Mouse (Mus musculus) kidney, postnatal 4 days (tissue): ENCODE results near the gene Tpst1.

ENCODE experiments used
- DNase-seq, 2 experiments: peaks; one replicate each; pipeline ENCODE4 v3.0.0; 2021; ENCODE audit warnings: mixed read lengths in 2 of 2

Gene Tpst1

DNA sequence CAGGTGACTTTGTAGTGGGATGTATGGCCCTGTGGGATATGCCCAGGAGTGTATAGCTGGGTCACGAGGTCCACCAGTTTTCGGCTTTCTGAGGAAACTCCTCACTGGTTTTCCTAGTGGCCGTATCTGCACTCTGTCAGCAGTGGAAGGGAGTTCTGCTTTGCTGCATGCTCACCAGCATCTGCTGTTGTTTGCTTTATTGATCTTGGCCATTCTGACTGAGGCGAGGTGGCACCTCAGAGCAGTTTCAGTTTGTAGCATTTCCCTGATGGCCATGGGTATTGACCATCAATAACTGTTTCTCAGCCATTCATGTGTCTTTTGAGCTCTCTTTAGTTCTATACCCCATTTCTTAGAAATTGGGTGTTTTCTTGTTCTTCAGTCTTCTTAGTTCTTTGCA, 17.4 kb upstream of the Tpst1 start:
- no peak for DNase-seq

DNA sequence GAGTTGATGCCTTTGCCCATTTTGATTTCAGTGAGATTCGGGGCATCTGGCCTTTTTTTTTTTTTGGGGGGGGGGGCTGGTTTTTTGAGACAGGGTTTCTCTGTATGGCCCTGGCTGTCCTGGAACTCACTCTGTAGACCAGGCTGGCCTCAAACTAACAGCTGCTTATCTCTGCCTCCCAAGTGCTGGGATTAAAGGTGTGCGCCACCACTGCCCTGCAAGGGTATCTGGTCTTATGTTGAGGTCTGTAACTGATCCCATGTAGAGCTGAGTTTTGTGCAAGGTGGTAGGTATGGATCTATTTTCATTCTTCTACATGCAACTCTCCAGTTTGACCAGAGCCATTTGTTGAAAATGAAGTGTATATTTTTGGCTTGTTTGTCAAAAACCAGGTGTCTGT, 16.8 kb upstream of the Tpst1 start:
- DNase-seq = no peak

DNA sequence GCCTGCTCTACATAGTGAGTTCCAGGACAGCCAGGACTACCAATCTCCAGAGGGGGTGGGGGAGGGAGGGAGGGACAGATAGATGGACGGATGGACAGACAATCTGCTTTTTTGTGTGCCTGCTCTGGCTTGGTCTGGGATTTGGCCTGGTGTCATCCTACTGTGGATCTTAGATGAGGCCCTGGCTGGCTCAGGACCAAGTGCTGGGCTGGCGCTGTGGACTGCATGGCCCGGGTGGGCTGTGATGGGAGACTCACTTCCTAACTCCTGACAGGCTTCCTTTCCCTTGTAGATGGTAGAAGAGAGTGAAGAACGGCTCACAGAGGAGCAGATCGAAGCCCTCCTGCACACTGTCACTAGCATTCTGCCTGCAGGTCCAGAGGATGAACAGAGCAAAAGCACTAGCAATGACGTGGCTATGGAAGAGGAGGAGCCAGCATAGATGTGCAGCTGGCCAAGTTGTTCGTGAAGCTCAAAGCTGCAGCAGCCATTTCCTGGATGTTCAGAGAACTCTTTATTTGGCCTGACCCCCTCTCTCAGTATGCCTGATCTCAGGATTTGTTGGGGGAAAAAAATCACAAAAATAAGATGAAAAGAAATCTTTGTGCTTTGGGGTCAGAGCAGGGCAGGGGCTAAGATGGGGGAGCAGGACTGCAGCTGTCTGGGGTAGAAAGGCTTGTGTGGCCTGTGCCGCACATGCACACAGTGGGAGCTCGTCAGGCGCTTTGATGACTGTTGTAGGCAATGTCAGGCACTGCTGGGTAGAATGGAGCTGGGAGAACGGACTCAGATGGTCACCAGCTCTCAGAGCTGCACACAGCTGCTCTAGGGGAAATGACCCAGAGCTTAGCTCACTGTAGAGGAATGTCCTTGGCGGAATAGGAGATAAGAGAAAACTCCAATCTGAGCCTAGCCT, 13.5 kb upstream of the Tpst1 start:
- peak; percentile 24 to 46 for DNase-seq

DNA sequence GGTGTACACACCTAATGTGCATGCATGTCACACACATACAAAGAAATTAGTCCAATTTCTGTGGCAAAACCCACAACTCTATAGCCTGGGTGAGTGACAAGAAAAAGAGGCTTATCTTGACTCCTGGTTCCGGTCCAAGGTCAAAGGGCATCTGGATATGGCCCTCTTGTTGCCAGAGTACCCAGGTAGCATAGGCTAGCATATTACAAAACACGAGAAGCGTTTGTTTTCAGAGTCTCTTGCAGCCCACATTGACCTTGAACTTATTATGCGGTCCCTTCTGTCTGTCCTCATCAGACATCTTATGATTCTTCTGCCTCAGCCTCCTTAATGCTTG, 12.8 kb upstream of the Tpst1 start:
- DNase-seq = no peak

DNA sequence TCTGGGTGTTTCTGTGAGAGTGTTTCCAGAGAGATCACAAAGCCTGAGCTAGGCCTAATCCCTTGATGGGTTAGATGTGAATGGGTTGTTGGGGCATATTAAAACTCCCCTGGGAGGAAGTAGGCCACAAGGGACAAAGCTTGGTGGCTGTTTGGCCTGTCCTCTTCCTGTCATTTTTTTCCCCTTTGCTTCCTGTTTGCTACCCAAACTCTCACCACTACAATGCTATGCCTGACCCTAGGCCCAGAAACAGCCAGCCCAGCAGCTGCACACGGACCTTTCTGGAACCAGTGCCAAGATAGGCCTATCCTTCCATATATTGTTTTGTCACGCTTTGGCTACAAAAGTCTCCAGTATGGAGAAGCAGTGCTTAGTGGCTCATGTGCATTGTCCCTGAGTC, 11.0 kb upstream of the Tpst1 start:
- DNase-seq = peak; percentile 36 to 51

DNA sequence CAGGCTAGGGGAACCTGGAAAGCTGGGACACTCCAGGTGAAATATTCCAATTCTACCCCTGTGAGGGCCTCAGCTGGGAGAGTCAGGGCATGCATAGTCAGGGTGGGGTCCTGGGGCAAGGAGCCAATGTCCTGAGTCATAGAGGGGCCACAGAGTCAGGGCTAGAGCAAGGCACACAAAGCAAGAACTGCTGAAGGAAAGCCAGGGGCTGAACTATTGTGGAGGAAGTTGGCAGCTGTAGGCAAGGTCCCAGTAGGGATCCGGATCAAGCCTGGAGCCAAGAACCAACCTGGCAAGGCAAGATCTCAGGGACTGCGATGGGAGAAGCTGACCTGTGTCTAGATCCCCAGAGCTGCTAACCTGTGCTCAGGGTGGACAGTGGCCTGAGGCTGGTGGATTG, 9.4 kb upstream of the Tpst1 start:
- no peak for DNase-seq

DNA sequence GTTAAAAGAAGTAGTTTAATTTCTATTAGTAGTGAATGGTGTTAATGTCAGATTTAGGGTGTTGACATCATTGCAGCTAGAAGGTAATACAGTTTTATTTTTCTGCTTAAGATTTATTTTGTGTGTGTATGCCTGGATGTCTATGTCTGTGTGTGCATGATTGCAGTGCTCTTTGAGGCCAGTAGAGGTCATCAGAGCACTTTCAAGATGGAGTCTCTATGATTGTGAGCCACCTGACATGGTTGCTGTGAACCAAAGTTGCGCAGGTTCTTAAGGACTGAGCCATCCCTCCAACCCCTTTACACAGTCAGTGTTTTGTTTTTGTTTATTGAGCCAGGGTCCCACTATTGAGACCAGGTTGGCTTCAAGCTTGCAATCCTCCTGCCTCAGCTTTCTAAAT, 7.5 kb upstream of the Tpst1 start:
- no peak for DNase-seq

DNA sequence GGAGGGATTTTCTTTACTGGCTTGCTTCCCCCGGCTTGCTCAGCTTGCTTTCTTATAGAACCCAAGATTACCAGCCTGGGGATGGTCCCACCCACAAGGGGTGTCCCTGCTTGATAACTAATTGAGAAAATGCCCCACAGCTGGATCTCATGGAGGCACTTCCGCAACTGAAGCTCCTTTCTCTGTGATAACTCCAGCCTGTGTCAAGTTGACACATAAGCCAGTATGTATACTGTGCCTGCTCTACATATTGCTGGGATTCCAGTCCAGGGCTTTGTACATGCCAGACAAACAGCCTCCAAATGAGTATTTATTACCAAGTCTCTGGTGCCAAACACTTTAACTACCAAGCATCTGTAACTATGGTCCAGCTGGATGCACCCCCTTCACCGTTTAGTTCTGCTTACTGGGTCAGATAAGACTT, 5.3 kb upstream of the Tpst1 start:
- peak; percentile 35 to 52 for DNase-seq

DNA sequence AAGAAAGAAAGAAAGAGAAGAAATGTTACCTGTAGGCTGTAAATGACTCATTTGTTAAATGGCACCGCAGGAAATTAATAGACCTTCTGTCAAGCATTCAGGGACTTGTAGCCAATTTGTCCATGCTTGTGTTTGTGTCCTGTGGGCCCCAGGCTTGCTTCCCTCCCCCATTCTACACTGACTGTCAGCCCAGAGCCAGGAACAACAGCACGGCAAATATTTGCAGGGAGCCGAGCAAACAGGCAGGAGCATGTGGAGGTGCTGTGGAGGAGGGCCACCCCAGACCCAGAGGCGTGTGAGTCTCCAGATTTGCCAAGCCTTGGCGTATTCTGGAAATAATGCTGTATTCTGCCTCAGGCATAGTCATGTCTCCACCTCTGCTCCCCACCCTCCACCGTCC, 1.4 kb downstream of the Tpst1 start:
- no peak for DNase-seq

DNA sequence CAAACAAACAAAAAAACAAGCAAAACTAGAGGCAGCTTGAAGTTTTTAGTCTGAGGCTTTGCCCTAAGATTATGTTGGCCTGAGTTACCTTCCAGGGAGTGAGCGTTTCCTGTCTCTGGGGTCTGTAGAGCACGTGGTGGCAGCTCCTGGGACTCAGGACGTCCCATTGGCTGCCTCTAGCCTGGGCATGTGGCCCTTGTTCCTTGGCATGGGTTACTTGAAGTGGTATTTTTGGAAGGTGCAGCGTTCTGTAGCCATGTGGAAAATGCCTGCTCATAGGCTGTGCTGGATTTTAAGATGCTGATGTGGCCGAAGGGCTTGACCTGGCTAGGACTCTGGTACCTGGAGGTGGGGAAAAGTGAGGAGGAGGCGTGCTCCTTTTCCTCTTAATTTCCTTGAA, 3.3 kb downstream of the Tpst1 start:
- DNase-seq = no peak

DNA sequence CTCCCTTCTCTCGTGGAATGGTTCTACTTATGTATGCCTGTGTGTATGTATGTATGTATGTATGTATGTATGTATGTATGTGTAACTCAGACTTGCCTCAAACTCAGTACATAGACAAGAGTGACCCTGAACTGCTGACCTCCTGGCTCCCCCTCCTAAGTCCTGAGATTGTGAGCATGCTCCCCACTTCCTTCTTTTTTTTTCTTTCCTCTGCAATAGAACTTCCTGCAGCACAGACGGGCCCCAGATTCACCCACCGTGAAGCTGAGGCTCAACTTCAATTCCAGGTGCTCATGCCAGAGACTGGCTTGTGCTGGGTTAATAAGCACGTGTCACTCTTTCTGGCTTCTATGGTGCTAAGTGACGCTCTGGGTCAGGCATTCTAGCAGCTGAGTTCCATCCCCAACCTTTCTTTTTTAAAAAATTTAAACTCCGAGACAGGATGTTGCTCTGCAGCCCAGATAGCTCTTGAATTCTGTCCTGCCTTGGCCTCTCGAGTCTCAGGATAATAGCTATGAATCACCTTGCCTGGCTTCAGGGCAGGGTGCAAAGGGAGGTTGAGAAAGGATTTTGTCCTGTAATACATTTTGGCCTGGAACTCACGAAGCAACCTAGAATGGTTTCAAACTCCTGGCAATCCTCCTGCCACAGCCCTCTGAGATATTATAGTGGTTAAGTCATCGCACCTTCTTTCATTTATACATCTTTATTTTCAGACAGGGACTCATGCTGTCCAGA, 5.1 kb downstream of the Tpst1 start:
- peak in 1 of 2 experiments; percentile 32 for DNase-seq

DNA sequence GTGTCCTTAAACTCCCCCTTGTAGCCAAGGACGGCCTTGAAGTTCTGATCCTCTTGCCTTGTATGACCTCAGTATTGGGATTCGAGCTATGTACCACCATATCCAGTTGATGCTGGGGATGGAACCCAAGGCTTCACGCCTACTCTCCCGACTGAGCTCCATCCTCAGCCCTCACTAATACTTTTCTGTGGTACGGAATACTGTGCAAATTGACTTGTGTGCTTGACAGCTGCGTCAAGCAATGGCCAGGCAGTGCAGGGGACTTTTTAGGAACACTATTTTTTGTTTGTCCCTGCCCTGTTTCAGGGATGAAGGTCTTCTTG, 5.7 kb downstream of the Tpst1 start:
- no peak for DNase-seq

DNA sequence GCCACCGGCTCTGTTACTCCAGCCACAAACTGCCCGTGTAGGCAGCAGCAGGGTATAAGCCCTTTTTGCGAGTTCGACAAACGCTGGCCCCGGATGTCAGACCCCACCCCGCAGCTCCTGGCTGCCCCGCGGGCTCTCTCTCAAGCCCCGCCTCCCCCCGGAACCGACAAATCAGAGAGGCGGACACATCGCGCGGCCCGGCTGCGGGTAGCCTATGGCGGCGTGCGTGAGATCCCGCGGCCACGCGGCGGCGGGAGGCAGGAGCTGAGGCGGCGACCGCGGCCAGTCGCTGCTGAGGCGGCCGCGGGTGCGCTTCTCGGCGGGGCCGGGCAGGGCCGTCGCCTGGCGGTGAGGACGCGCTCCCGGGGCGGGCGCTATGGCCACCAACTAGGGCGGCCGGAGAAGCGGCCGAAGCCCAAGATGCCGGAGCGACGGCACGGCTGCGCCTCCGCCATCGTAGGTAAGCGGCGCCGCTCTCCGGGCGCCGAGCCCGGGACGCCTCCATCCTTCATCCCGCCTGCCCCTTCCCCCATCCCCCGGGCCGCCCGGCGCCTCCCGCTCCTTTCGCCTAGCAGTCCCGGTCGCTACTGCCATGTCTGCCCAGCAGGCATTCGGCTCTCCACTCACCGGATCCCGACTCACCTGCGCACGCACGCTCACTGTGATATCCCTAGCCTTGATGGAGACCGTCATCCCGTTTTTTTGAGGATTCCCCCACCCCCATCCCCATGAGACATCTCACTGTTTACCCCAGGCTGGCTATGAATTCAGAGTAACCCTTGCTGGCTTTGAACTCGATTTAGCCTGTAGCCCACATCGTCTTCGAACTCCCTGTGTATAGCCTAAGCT, 6.3 kb downstream of the Tpst1 start:
- peak; percentile 95 to 96 for DNase-seq

DNA sequence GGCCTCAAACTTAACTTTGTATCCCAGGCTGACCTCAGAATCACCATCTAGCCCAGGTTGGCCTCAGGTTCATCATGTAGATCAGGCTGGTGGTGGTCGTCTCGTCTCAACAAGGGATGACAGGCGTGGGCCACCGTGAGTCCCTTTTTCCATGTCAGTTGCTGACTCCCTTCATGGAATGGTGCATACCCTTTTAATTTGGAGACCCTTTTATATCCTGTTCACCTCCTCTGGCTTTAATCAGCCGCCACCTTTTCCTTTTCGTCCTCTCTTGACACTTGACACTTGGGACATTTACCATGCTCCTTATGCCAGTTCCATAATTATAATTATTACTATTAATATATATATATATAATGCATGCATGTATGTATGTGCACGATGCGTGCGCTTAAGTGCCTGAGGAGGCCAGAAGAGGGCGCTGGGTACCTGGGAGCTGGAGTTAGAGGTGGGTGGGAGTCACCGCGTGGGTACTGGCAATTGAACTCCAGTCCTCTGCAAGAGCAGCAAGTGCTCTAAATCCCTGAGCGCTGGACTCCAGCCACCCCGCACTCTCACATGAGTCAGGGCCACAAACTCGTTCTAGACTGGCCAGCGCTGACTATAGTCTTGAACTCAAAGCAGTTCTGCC, 7.0 kb downstream of the Tpst1 start:
- no peak for DNase-seq

DNA sequence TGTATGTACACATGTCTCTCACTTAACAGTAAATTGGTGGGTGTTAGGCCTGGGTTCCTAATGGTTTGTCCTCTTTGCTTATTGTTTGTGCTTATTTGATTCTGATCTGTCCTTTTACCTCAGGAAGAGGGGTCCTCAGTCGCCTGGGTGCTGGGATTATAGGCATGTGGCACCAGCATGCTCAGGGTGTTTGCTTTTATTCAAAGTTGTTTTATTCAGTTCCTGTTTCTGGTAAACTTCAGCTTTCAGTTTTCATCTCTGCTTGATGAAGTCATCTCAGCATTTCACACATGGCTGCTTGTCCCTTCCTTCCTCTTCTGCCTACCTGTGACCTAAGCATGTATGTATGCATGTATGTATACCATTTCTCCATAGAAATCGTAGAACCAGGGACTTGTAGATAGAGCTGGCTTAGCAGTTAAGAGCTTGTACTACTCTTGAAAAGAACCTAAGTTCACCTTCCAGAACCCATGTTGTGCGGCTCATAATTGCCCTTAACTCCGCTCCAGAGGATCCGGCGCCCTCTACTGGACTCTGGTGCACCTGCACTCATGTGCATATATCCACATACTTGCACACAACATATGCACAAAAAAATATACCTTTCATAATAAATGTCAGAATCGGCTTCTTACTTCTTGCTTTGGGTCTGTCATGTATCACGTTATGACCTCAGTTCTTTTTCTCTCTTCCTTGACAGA, 8.2 kb downstream of the Tpst1 start:
- no peak for DNase-seq

DNA sequence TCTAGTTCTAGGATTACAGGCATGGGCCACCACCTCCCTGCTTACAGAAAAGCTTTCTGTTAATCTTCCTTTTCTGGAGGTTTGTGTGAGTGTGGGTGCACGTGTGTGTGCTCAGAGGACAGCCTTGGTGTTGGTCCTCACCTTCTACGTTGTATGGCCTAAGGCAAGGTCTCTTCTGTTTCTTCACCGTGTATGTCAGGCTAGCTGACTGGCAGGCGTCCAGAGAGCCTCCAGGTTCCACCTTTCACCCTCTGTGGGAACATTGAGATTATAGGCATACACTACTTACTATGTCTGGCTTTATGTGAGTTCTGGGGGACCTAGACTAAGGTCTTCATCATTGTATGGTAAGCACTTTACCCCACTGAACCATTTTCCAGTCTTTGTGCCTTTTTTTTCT, 9.3 kb downstream of the Tpst1 start:
- no peak for DNase-seq

DNA sequence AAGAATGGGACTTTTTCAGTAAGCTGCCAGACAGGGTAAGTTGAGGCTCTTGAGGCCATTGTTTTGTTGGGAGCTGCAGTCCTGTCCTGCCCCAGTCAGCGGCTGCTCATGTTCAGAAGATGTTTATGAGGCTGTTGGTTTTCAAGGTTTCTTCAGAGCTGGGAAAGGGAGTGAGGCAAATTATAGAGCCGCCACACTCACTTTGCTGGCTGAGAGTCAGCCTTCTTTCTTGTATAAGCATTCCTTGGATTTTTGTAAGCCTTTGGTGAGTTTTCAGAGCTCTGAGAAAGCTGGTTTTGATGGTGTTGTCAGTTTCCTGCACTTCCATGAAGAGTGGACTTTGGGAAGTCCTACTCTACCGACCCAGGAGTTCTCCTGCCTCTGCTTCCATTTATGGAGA, 11.1 kb downstream of the Tpst1 start:
- DNase-seq = no peak

DNA sequence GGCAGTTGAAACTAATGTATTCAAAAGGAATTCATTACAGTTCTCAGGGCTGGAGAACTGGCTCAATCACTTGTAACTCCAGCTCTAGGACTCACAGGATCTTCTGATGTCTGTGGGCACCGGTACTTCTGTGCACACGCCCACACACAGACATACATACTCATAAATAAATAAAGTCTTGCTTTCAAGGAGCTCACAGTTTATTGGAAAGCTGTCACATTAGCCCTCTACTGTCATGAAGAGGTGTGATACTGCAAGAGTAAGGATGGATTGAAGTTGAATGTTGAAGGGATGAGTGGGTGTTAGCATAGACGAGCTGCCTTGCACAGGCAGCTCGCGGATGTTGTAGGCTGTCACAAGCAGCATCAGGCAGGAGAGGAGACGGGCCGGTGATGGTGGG, 14.9 kb downstream of the Tpst1 start:
- DNase-seq = no peak

DNA sequence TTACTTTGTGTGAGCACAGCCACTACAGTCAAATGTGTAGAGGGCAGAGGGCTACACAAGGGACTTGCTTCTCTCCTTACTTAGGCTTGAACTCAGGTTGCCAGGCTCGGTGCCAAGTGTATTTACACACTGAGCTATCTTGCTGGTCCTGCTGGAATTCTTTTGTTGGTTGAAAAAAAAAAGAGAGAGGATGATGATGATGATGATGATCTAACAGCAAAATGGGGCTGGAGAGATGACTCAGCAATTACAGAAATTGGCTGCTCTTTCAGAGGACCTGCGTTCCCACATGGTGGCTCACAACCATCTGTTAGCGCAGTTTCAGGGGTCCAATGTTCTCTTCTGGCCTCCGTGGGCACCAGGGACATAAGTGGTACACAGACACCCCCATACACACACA, 15.5 kb downstream of the Tpst1 start:
- no peak for DNase-seq

DNA sequence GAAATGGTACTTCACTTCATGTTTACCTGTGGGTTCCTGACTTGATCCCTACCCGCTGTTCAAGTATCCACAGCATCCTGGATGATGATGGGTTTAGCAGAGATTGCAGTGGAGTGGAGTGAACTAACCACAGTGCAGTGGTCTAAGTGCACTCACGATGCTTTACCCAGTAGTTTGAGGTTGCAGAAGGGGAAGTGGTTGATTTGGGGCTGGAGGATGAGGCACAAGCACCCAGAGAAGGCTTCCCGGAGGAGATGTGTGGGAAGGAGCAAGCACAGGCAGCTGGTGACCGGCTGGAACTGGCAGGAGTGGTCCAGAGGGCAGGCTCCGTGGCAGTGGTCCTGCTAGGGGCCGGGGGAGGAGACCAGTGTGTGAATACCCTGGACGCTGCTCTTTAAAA, 16.1 kb downstream of the Tpst1 start:
- DNase-seq = no peak

DNA sequence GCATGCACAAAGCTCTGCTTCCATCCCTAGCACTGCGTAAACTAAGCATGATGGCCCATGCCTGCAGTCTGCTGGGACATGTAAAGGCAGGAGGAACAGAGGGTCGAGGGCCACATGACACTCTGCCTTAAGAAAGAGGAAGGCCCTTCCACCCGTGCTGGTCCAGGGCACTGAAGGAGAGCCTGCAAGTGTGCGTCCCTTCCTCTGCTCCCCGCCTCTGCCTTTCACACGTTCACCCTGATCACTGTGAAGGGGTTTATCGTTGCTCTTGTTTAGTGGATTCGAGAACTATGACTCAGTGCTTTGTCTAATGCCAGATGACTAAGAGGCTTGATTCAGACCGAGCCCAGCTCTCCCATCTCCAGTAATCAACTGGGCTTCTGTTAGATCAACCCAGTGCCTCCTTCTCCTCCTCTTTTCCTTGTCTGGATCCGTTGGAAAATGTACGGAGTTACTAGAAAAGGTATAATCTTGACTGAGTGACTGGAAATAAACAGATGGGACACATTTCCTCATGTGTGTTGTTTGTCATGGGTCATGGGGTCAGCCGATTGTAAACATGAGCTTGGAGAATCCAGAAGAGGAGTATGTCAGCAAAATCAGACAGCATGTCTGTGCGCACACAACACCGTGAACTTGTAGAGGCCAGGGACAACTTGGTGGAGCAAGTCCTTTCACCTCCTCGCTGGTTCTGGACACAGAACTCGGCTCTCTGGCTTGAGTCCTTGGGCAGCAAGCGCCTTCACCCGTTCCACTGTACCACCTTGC, 16.7 kb downstream of the Tpst1 start:
- DNase-seq = no peak

DNA sequence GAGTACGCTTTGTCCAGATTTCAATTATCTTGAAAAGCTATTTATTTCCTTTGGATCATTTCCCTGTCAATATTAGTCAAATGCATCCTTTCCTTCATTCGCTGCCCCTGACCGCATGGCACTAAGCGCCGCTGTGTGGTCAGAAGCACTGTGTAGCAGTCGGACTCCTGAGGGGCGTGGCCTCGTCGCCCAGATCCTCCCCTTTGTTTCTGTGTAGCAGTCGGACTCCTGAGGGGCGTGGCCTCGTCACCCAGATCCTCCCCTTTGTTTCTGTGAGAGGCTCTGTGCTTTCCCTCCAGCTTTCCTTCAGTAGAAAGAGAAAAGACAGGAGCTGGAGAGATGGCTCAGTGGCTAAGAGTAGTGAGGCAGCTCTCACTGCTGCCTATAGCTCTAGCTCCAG, 23.6 kb downstream of the Tpst1 start:
- peak; percentile 15 to 42 for DNase-seq
